Mouse (Mus musculus) ovary, postnatal 10 days (tissue): ENCODE measurements around the gene Hmox1.

Experiments
- DNase-seq: peaks from one replicate; pipeline ENCODE4 v3.0.0; 2022; ENCODE audit warnings: low spot score

Gene Hmox1

DNA sequence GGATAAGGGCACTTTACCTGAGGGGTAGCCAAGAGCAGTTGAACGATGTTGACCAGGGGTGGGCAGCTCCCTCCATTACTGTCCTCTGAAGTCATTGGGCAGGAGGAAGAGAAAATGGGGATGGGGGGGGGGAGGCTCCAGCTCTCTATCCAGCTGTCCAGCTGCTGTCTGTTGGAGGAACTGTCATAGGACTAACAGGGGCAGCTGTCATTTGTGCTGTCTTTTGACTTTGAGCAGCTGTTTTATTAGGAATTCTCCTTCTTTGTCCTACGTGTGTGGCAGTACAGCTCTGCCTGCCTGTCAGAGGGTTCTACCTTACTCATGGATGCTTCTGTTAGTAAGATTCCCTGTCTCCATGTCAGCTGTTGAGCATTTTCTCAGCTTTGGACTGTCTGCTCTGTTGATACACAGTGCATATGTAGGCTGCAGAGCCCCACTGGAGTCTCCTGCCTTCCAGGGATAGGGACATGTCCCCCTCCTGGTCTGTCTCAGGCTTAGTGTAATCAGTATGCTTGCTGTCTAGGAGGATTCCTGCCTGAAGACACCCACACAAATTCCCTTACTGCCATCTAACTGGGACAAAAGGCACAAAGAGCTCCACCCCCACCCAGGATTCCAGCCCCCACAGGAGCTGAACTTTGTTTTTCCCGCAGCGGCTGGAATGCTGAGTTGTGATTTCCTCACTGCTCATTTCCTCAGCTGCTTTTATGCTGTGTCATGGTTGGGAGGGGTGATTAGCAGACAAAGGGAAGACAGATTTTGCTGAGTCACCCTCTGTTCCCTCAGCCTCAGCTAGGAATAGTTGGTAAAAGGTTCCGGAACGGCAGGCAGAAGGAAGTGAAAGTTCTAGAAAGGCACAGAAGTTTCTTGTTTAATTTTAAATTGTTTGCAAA, 4.2 kb upstream of the Hmox1 start:
- peak; percentile 34 for DNase-seq

DNA sequence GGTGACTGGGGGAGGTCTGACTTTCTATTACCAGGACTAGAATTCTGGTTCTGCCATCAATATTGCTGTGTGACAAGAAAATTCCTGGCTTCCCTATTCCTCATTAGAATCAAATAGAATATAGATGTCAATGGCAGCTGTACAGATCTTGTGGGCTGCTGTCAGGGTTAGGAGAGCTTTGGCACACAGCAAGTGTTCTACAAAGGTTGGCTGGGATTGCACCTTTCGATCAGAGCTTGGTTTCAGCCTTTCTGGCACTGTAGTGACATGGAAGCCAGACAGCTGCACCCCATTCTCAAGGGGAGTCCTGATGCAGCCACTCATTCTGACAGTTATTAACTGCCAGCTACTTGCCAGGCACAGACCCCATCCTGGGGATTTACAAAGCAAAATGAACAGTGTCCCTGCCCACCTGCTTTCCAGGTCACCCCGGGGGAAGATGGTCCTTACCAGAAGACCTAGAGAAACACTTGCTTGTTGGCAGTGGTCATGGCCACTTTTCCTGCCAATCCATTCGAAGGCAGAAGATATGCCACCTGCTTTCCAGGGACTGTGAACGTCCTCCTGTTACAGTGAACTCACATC, 2.5 kb upstream of the Hmox1 start:
- no peak for DNase-seq

DNA sequence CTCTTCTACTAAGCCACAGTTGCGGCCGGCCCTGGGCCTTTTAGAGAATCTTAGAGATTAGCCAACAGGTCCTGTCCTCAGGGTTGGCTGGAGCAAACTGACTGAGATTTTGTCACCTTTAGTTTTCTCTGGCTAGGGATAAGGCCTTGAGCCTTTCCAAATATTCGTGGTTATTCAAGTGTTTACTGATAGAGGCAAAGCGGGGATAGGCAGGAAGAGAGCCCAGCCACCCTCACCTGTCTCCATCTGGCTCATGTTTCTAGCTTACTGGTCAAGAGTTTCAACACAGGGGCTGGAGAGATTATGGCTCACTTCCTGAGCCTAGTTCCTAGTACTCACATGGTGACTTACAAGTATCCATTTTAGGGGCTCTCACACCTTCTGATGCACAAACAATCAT, 9.5 kb downstream of the Hmox1 start:
- no peak for DNase-seq

DNA sequence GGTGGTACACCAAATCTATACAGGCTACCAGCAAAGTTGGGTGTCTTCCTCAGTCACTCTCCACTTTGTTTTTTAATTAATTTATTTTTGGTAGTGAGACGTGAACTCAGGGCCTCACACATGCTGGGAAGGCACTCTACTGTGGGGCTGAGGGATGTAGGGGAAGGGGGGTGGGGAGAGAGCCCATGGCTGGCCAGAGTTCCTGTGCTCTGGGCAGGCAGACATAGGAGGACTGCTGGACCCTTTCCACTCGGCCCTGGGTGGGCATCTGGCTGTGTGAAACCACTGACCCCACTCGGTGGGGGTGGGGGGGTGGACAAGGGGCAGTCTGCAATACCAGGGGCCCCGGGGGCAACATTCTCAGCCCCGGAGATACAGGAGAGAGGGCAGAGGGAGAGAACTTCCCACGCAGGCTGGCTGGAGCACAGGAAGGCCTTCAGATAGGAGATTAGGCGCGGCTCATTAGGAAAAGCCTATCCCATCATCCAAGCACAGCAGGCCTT, 10.0 kb downstream of the Hmox1 start:
- no peak for DNase-seq

DNA sequence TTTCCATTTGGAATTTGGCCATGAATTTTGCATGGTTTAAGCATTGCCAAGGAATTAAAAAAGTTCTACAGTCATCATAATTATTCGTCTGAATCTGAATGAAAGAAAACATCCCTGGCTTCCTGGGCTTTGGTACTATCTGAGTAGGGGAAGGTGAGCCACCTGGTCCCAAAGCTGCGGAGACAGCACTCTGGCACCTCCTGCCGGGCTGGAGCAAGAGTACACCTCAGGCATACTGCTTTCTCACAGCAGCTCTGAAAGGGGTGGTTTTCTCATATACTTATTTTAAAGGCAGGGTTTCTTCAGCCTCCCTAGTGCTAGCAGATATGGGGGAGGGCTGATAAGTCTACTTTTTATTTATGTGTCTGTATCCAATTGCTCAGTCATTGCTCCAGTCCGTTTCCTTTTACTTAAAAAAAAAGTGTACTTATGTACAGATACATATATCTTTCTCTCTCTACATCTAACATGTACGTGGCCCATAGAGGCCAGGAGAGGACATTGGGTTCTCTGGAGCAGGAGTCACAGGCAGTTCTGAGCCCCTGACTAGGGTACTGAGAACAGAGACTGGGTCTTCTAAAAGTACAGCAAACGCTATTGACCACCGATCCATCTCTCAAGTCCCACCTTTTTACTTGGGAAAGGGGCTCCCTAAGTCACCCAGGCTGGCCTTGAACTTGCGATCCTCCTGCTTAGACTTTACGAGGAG, 15.3 kb downstream of the Hmox1 start:
- peak; percentile 36 for DNase-seq

DNA sequence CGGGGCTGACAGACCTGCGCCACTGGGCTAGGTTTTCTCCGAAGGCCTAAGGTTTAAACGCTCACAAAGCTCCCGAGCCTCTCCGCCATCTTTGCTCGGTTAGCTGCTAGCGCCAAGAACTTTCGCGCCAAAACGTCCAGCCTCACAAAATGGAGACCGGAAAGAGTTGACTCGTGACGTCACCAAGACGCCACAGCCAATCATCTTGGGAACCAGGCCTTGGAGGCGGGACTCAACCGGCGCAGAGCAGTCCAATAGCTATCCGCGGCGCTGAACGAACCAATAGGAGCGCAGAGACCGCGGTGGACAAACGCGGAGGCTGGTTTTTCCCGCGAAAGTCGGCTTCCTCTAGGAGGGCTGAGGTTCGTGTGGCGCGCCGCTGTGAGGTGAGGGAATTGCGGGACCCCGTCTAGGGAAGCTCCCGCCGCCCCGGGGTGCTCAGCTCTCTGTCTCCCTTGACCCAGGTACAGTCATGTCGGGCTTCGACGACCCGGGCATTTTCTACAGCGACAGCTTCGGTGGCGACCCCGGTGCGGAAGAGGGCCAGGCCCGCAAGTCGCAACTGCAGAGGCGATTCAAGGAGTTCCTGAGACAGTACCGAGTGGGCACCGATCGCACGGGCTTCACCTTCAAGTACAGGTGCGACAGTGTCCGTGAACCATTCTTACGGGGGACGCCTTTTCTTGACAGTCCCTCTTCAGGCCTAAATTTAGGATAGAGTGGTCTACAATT, 16.0 kb downstream of the Hmox1 start, which contains the start of gene Mcm5:
Mcm5 (plus strand) TSS at position 334 of the 732 bp plus-strand sequence.
- peak; percentile 99 for DNase-seq

DNA sequence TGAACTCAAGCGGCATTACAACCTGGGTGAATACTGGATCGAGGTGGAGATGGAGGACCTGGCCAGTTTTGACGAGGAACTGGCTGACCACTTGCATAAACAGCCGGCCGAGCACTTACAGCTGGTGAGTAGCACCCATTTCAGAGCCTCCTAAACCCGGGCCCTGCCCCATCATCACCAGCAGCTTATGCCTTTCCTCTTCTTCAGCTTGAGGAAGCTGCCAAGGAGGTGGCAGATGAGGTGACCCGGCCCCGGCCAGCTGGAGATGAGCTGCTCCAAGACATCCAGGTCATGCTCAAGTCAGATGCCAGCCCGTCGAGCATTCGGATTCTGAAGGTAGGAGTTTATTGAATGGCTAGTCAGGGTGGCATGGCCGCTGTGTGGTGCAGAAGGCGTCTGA, 16.7 kb downstream of the Hmox1 start:
- DNase-seq, result no peak

DNA sequence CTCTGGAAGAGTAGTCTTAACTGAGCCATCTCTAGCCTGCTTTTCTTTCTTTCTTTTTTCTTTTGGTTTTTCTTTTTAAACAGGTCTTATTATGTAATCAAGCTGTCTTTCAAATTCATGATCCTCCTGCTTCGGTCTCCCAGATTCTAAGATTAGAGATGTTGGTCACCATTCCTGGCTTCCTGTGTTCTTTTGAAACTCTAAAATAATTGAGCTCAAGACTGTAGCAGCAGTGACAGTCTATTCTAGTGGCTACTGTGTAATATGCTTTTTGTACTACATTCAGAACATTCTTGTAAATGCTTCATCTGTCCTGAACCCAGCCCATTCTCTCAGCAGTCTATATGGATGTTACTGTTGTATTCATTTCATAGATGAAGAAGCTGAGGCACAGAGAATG, 25.1 kb downstream of the Hmox1 start:
- no peak for DNase-seq

DNA sequence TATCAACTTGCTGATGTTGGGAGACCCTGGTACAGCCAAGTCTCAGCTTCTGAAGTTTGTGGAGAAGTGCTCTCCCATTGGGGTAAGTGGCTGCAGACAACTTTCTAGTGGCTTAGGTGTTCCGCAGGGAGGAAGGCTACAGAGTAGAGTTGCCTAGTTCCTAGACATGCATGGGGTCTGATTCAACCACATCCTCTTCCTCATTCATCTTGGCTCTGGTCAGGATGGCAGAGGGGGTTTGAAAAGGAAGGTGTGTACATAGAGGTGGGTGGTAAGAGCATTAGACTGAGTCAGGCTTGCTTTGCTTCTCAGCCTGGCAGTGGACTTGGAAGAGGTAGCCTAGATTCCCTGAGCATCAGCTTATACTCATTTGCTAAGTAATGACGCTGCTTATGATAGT, 25.9 kb downstream of the Hmox1 start:
- DNase-seq, result no peak

DNA sequence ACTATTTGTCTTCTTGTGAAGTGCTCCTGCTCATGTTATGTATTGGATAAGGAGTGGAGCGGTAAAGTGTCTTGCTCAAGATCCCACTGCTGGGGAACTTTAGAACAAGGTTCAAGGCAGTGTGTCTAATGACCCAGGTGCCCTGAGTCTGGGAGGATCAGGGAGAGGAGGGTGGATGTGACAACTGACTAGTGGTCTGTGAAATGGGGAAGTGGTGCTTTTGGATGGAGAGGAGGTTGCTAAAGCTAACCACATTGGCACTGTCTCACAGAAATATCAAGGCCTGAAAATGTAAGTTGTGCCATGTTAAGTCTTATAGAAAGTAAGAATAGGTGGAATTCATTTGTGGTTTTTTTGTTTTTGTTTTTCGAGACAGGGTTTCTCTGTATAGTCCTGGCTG, 26.3 kb downstream of the Hmox1 start:
- no peak for DNase-seq

DNA sequence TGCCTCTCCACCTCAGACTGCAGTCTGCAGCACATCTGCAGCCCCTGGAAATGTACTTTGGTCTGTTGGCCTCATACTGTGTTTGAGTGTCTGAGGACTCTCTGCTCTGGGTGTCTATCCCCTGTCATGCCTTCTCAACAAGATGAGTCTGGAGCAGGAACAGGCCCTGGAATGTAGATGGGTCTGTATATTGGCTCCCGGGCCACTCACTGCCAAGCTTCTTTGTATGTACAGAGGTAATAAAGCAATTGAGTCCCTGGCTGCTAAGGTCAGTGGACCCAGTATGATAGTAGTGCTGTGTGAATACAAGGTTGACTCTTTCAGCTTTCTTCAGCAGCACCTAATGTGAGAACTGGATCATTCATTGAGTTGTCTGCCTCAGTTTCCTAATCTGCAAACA, 34.0 kb downstream of the Hmox1 start:
- no peak for DNase-seq

DNA sequence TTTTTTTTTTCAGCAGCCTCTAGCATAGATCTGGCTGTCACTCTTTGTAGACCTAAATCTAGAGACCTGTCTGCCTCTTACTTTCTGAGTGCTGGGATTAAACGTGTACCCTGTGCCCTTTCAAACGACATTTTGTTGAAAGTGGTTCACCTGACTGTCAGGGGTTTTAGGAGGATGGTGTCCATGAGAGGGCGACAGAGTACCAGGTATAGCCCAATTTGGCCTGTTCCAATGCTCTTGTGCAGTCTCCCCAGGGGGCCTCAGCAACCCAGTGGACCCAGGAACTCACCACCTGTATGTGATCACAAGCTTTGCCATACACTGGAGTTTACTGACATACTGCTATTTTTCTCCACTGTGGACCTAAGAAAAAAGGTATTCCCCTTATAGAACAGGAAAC, 39.1 kb downstream of the Hmox1 start:
- no peak for DNase-seq

DNA sequence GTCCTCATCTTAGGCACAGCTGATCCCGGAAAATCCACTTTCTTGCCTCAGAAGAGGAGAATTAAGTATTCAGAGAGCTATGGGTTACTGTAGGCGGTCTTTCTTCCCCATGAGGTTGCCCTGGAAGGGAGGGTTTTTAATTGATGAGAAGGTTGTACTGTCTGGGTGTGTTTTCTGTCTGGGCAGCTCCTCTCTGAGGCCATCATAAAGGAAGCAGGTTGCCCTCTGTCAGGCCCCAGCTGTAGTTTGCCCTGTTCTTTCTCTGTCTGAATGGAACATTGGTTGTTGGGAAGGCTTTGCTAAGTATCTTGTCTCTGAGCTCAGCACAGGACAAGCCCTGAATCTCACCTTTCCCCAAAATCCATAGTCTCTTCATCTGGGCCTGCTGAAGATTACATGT, 40.0 kb downstream of the Hmox1 start:
- DNase-seq, result no peak

DNA sequence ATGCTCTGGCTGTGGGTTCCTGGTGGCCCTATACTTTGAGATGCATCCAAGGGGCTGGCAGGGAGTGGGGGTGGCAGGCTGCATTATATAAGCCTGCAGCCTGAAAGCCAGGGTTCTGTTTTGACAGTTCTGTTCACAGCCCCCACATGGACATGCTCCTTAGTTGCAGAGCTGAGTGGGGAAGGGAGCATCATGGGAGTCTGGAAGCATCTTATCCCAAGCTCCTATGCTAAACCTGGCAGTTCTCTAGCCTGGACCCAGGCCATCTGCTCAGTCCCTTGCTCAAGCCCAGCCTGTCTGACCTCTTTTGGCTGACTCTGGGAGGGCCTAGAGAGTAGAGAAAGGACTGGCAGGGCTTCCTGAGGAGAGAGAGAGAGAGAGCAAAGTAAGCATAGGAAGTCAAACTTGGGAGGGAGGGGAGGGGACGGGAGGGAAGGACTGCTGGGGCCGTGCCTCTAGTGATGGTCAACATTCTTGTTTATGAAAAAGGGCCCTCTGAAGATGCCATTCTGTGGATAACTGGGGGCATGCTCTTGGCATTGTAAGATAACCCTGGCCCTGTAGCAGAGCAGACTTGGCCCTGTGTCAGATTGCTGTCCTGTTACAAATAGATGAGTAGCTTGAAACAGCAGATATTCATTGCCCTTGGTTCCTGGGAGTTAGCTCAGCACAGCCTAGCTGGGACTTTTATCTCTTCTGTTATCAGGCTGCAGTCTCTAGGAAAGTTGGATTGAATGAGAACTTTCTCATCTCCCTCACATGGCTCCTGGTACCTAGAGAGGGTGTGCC, 41.4 kb downstream of the Hmox1 start:
- DNase-seq, result peak; percentile 18

DNA sequence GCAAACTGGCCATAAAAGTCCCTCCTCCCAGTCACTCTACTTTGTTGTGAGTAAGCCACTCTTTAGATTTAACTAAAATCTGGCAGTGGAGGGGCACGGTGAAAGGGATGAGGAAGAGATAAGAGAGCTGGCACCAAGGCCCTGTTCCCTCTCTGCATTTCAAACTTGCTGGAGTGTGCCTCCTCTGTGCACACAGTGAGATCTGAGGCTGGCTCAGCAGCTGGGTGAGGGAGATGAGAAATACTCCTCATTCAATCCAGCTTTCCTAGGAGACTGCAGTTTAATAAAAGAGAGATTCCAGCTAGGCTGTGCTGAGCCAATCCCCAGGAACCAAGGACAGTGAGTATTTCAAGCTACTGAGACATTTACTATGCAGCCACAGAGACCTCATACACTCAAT, 42.3 kb downstream of the Hmox1 start:
- no peak for DNase-seq

DNA sequence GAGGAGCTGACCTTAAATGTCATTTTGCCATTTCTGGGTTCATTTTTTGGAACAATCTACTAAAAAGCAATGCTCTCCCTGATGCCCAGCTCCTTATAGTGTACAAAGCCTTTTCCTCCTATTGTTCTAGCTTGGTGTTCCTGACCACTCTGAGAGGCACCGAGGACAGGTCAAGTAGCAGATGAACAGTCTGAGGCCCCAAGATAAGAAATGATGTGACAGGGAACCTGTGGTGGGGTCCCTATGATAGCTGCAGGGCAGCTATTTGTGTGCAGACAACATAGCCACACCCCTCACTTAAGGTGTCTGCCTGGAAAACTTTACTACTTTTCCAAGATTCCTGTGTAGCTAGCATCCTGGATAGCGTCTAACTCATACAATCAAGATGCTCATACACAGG, 42.8 kb downstream of the Hmox1 start:
- DNase-seq, result no peak

DNA sequence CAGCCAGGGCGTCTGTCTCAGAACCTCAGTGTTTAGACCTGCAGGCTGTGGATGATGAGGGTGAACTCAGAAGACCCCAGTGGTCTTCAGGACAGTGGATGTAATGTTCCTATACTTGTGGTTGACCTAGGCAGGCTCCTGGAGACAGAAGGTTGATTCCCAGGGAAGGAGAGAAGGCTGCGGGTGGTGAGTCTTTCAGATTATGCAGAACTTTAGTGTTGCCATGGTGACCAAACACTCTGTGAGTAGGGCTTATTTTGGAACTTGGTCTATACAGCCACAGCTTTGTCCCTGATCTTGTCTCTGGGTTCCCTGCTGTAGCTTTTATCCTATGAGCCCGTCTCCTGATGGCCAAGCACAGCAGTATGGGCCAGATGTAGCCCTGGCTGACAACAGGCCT, 44.1 kb downstream of the Hmox1 start:
- no peak for DNase-seq
